Mouse (Mus musculus) brain, embryonic 18.5 days (tissue): ENCODE measurements around the gene Prex1.

Experiments
- DNase-seq: peaks from one replicate; pipeline ENCODE4 v3.0.0-alpha.2; 2012; ENCODE audit warnings: low read depth, low spot score

Prex1 gene

GRCm38 (mm10) chr2:166662595-166663160, 51.0 kb downstream of the Prex1 start:
- DNase-seq = no peak

GRCm38 (mm10) chr2:166661971-166662370, 51.7 kb downstream of the Prex1 start:
- no peak for DNase-seq

GRCm38 (mm10) chr2:166661498-166661897, 52.1 kb downstream of the Prex1 start:
- no peak for DNase-seq

GRCm38 (mm10) chr2:166658380-166658779, 55.3 kb downstream of the Prex1 start:
- DNase-seq = no peak

- no peak for DNase-seq
Observed at GRCm38 (mm10) chr2:166657451-166658011, 56.1 kb downstream of the Prex1 start.

GRCm38 (mm10) chr2:166656630-166657029, 57.0 kb downstream of the Prex1 start:
- DNase-seq = no peak

GRCm38 (mm10) chr2:166655727-166656520, 57.7 kb downstream of the Prex1 start:
- DNase-seq = no peak

- DNase-seq = no peak
Observed at GRCm38 (mm10) chr2:166655308-166655707, 58.3 kb downstream of the Prex1 start.

GRCm38 (mm10) chr2:166654875-166655274, 58.8 kb downstream of the Prex1 start:
- no peak for DNase-seq

GRCm38 (mm10) chr2:166653564-166653963, 60.1 kb downstream of the Prex1 start:
- DNase-seq = no peak

- DNase-seq = no peak
Observed at GRCm38 (mm10) chr2:166652672-166653071, 61.0 kb downstream of the Prex1 start.

GRCm38 (mm10) chr2:166651317-166652030, 62.2 kb downstream of the Prex1 start:
- no peak for DNase-seq

GRCm38 (mm10) chr2:166650414-166650813, 63.2 kb downstream of the Prex1 start:
- no peak for DNase-seq

- no peak for DNase-seq
Observed at GRCm38 (mm10) chr2:166647242-166647641, 66.4 kb downstream of the Prex1 start.

GRCm38 (mm10) chr2:166646434-166647088, 67.1 kb downstream of the Prex1 start:
- no peak for DNase-seq

GRCm38 (mm10) chr2:166644816-166645215, 68.8 kb downstream of the Prex1 start:
- DNase-seq = no peak

GRCm38 (mm10) chr2:166642581-166642987, 71.0 kb downstream of the Prex1 start:
- no peak for DNase-seq

GRCm38 (mm10) chr2:166639750-166640149, 73.9 kb downstream of the Prex1 start:
- no peak for DNase-seq

- no peak for DNase-seq
Observed at GRCm38 (mm10) chr2:166638947-166639641, 74.5 kb downstream of the Prex1 start.

- DNase-seq = no peak
Observed at GRCm38 (mm10) chr2:166638079-166638800, 75.4 kb downstream of the Prex1 start.

- DNase-seq = no peak
Observed at GRCm38 (mm10) chr2:166637673-166637990, 76.0 kb downstream of the Prex1 start.
